Mouse (Mus musculus) inflammation-experienced regulatory T-cells, adult 6 months (primary cell): ENCODE data around the gene Garnl3. TPM values are rescaled to one million over a fixed set of nuclear protein-coding genes. Genes with fewer than 3 reads are reported as not detected.
"Not testable (repeated sequence)": the region's sequence is repeated elsewhere in the genome, so short reads cannot be mapped to it uniquely, and the experiment has no call there.

Source experiments
- ATAC-seq: one replicate; pipeline ENCODE4 v1.8.0; 2017
- polyA plus RNA-seq, 3 experiments: library from polyadenylated mRNA; unstranded; fragments of 100-300 nt; shearing (Covaris generic); gene quantifications; one replicate each; pipeline ENCODE4 v1.2.1; 2017

The Garnl3 gene
- polyA plus RNA-seq, 3 experiments from 2014 or later = 0.18 to 0.44 TPM; not detected in 1

GRCm38 (mm10) chr2:33018026-33018425 is 113.4 kb downstream of the Garnl3 start:
- ATAC-seq = no peak

GRCm38 (mm10) chr2:33017191-33017590 is 114.3 kb downstream of the Garnl3 start:
- ATAC-seq = no peak

GRCm38 (mm10) chr2:33014877-33015276 is 116.6 kb downstream of the Garnl3 start:
- no peak for ATAC-seq

- ATAC-seq = not testable (repeated sequence)
These were observed 122.4 kb downstream of the Garnl3 start for GRCm38 (mm10) chr2:33009055-33009454.

- no peak for ATAC-seq
These were observed 126.4 kb downstream of the Garnl3 start for GRCm38 (mm10) chr2:33005041-33005440.

- ATAC-seq = no peak
These were observed 129.3 kb downstream of the Garnl3 start for GRCm38 (mm10) chr2:33002144-33002543.

GRCm38 (mm10) chr2:32999752-33000151 is 131.7 kb downstream of the Garnl3 start:
- no peak for ATAC-seq

- ATAC-seq = no peak
These were observed 133.7 kb downstream of the Garnl3 start for GRCm38 (mm10) chr2:32997792-32998191.

- ATAC-seq = no peak
These were observed 134.4 kb downstream of the Garnl3 start for GRCm38 (mm10) chr2:32997081-32997480.

- ATAC-seq = no peak
These were observed 139.3 kb downstream of the Garnl3 start for GRCm38 (mm10) chr2:32992130-32992529.

- ATAC-seq = no peak
These were observed 141.2 kb downstream of the Garnl3 start for GRCm38 (mm10) chr2:32990167-32990832.

- ATAC-seq = no peak
These were observed 142.1 kb downstream of the Garnl3 start for GRCm38 (mm10) chr2:32989376-32989775.

- no peak for ATAC-seq
These were observed 145.6 kb downstream of the Garnl3 start for GRCm38 (mm10) chr2:32985844-32986243.

GRCm38 (mm10) chr2:32983617-32984016 is 147.8 kb downstream of the Garnl3 start:
- ATAC-seq = no peak

GRCm38 (mm10) chr2:32982700-32983099 is 148.8 kb downstream of the Garnl3 start:
- ATAC-seq = no peak

GRCm38 (mm10) chr2:32981725-32982271 is 149.7 kb downstream of the Garnl3 start, which contains the start of gene Slc2a8:
TSS of gene Slc2a8 (minus strand) at chr2:32982083.
- peak; percentile 96 for ATAC-seq

- no peak for ATAC-seq
These were observed 150.2 kb downstream of the Garnl3 start for GRCm38 (mm10) chr2:32981281-32981680.

- no peak for ATAC-seq
These were observed 151.8 kb downstream of the Garnl3 start for GRCm38 (mm10) chr2:32979675-32980074.

GRCm38 (mm10) chr2:32978675-32979074 is 152.8 kb downstream of the Garnl3 start:
- ATAC-seq = no peak

- ATAC-seq = no peak
These were observed 154.3 kb downstream of the Garnl3 start for GRCm38 (mm10) chr2:32977114-32977513.

GRCm38 (mm10) chr2:32974216-32974615 is 157.2 kb downstream of the Garnl3 start:
- no peak for ATAC-seq

- no peak for ATAC-seq
These were observed 160.2 kb downstream of the Garnl3 start for GRCm38 (mm10) chr2:32971235-32971634.

- no peak for ATAC-seq
These were observed 162.1 kb downstream of the Garnl3 start for GRCm38 (mm10) chr2:32969326-32969725.

- no peak for ATAC-seq
These were observed 163.3 kb downstream of the Garnl3 start for GRCm38 (mm10) chr2:32968024-32968614.
